Mouse (Mus musculus) left cerebral cortex, postnatal 14 days (tissue): ENCODE data around the gene Fam221b. TPM values are rescaled to one million over a fixed set of nuclear protein-coding genes. Genes with fewer than 3 reads are reported as not detected.

ENCODE experiments used
- DNase-seq, 2 experiments: peaks; one replicate each; pipeline ENCODE4 v3.0.0; 2021 to 2022; ENCODE audit warnings: low spot score in 2 of 2, mixed read lengths in 1 of 2
- intact Hi-C: fragments of 180-260 bp; cut with DNase I; formaldehyde crosslinking; loops from one replicate; pipeline ENCODE4 v1.15.1; 2025
- microRNA-seq, 2 experiments: library from miRNA; unstranded; fragments of <30 nt; microRNA quantifications; one replicate each; pipeline ENCODE4 v1.2.0; 2022
- total RNA-seq, 2 experiments: library from RNA; stranded (reverse); gene quantifications; 2 replicates each; pipeline ENCODE4 v1.2.3; 2021

Gene Fam221b
- total RNA-seq, 2 experiments from 2014 or later = 1.3 to 1.8 TPM

DNA sequence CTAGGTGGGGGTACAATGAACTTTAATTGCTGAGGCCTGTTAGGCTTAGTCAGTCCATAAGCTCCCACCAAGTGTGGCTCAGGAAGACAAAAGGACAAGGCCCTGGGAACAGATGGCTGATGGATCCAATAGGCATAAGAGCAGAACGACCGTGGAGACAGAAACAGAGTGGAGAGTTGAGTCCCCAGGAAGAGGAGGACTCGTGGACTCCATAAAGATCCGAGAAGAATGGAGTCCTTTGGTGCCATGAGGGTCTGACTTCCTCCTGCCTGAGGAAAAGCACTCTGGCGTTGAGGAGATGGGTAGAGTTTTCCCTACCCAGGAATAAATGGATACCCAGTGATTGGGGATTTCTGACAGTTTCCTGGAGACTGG, 38.3 kb downstream of the Fam221b start:
- intact Hi-C loops = loop anchor here (1.0 kb wide), 2 partner anchors 36 to 82 kb away; no protein-coding TSS in a partner anchor
- no peak for DNase-seq

DNA sequence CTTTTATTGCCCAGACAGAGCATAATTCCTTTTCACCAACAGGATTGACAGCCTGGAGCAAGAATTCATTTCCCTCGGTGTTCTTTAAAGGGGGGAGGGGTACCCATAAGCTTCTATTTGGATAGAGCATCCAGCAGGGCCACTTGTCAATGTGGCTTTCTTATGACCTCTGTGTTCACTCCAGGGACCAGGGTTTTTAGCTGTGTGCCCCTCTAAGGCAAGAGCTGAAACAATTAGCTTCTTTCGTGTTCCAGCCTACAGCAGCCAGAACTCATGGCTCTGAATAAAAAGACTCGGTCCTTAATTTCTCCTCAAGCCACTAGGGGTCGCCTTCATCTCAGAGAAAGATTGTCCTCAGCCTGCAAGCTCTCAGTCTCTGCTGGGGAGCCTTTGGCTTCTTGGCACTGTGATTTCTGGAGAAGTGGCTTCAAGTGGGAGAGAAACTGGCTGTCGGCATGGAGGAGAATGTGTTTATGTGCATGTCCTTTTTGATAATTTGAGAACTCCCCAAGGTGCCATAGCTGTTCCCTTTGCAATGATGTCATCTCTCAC, 38.8 kb downstream of the Fam221b start:
- intact Hi-C loops = loop anchor here (1.0 kb wide), 2 partner anchors 36 to 82 kb away; no protein-coding TSS in a partner anchor
- peak; percentile 91 to 94 for DNase-seq

DNA sequence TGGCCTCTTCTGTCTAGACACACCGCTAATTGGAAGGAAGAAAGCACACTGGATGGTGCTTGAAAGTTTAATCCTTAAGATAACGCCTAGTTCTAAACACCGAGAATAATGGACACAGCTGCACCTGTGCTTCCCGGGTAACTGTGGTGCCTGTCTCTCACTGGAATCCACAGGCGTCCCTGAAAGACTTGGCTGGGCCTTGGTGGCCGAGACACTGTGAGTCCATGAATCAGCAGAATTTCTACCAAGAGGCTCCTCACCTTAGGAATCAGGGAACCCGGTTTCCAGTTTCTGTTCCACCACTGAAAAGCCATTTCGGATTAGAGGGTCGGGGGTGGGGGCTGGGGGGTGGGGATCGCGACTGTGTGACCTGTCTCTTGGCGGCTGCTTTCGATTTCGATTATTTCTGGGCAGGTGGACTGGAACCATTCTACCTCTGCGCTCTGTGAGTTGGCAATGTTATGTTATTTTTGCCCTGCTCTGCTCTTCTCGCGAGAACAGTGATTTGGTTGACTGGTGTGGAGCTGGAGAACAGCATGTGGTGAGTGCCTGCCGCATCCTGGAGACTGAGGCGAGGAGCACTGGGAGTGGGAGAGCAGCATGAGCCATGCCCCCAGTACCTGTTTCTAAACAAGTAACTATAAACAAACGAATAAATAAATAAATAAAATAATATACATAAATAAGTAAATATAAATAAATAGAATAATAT, 39.7 kb downstream of the Fam221b start:
- peak in 1 of 2 experiments; percentile 35 for DNase-seq
- intact Hi-C loops = no loop called here

DNA sequence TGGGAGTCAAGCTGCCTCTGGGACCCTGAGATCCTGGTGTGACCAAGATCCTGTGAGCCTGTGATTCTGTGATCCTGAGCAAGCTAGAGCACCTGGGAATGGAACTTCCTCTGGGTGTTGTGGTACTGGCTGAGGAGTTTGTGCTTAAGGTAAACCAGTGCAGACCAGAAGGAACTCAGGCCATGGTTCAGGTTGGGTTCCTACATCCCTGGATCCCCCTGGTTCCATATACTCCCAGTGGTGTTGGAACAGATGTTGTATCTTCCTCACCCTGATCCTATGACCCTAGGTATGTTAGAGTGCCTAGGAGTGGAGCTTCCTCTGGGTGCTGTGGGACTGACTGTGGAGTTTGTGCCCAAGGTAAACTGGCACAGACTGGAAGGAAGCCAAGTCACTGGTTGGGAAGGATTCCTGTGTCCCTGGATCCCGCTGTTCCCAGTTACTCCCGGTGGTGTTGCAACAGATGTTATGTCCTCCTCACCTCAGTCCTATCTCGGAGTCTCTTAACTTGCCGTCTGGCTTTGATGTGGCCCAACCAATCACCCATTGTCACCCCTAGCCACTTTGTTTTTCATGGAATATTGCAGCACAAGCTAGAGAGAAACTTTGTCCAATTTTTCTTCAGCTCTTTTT, 48.7 kb downstream of the Fam221b start:
- no peak for DNase-seq
- intact Hi-C loops = no loop called here

DNA sequence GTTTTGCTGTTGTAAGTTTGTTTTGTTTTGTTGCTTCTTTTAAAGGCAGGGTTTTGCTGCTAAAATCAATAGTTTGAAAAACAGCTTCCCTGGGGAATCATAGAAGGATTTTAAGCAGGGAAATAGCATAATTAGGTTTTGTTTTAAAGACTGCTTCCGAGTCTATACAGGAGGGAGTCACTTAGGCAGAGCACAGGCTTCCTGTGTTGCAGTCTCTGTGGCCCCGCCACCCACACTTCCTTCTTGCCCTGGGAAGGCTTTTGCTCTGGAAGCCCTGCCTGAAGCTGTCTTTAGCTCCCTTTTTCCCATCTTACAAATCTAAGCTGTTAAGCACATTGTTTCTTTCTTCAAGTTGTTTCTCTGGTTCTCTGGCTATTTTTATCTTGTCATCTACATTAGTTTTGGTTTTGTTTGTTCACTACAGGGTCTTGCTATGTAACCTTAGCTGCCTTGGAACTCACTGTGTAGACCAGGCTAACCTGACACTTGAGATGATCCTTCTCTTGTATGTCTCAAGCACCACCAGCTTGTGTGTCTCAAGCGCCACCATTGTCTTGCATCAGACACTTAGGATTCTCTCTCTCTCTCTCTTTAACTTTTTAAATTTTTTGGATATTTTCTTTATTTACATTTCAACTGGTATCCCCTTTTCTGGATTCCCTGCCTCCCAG, 55.8 kb downstream of the Fam221b start:
- intact Hi-C loops = no loop called here

DNA sequence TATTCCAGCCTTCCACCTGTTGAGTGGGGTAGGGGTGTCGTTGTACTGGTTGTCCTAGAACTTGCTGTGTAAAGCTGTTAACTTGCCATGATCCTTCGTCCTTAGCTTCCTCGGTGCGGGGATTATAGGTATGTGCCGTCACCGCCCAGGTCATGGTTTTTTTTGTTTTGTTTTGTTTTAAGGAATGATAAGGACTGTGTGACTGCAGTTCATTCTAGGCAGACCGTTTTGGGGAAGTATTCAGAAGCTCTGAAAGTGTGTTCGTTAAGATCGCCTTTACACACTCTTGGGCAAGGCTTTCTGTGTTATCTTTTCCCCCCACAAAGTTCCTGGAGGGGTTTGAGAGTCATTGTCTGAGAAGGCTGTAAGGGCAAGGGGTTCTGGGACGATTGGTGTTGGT, 56.4 kb downstream of the Fam221b start:
- intact Hi-C loops = no loop called here
- no peak for DNase-seq

More for the DNA sequence above, 55.8 kb downstream of the Fam221b start:
- no peak for DNase-seq

Small RNA genes lying within 50 kb of the gene (microRNA-seq; reads per million reads assigned to microRNA genes)
- gene Gm25262 = 0 to 1.0 reads per million in 2 experiments

Other genes with a start within 250 kb of the Fam221b start
- under 1 TPM; 0.33 to 0.74 TPM for gene Fam166b, start 240.0 kb downstream of the Fam221b start, total RNA-seq
- gene Tesk1, start 227.2 kb downstream of the Fam221b start, total RNA-seq = 10 to 100 TPM; 63.7 to 69.4 TPM
- gene Cd72, start 214.5 kb downstream of the Fam221b start, total RNA-seq = under 1 TPM in 1 of 2 experiments, not detected in 1; 0.36 TPM
- not detected for gene Sit1, start 185.4 kb downstream of the Fam221b start, total RNA-seq
- 10 to 100 TPM; 23.0 to 29.0 TPM for gene Ccdc107, start 176.2 kb downstream of the Fam221b start, total RNA-seq
- gene Arhgef39, start 169.4 kb downstream of the Fam221b start, total RNA-seq = 1 to 10 TPM; 1.4 to 2.1 TPM
- under 1 TPM; 0.27 to 0.44 TPM for gene Car9, start 162.2 kb downstream of the Fam221b start, total RNA-seq
- 1 to 10 TPM; 6.0 to 7.6 TPM for gene Tpm2, start 145.4 kb downstream of the Fam221b start, total RNA-seq
- 10 to 100 TPM; 68.9 to 69.2 TPM for gene Creb3, start 106.8 kb downstream of the Fam221b start, total RNA-seq
- gene Tln1, start 106.5 kb downstream of the Fam221b start, total RNA-seq = 10 to 100 TPM; 53.6 to 60.4 TPM
- 10 to 100 TPM; 47.7 to 56.3 TPM for gene Rgp1, start 90.4 kb downstream of the Fam221b start, total RNA-seq
- 10 to 100 TPM; 67.8 to 71.5 TPM for gene Gba2, start 90.3 kb downstream of the Fam221b start, total RNA-seq
- not detected for gene Msmp, start 84.7 kb downstream of the Fam221b start, total RNA-seq
- 10 to 100 TPM; 38.5 to 43.3 TPM for gene Npr2, start 37.2 kb downstream of the Fam221b start, total RNA-seq
- under 1 TPM; 0.68 to 0.75 TPM for gene Spag8, start 15.6 kb downstream of the Fam221b start, total RNA-seq
- gene Hint2, start 12.7 kb downstream of the Fam221b start, total RNA-seq = 10 to 100 TPM; 32.7 to 36.7 TPM
- gene Tmem8b, start 174 bp downstream of the Fam221b start, total RNA-seq = 10 to 100 TPM; 66.6 to 75.5 TPM
- not detected for gene Olfr70, start 31.7 kb upstream of the Fam221b start, total RNA-seq
- not detected for gene Olfr71, start 41.1 kb upstream of the Fam221b start, total RNA-seq
- under 1 TPM; 0.64 to 0.68 TPM for gene Hrct1, start 58.0 kb upstream of the Fam221b start, total RNA-seq
- under 1 TPM; 0.48 to 0.53 TPM for gene Spaar, start 60.9 kb upstream of the Fam221b start, total RNA-seq
- not detected for gene Olfr159, start 101.9 kb upstream of the Fam221b start, total RNA-seq
- gene Olfr156, start 154.8 kb upstream of the Fam221b start, total RNA-seq = not detected
- not detected for gene Olfr157, start 171.1 kb upstream of the Fam221b start, total RNA-seq
- gene Olfr155, start 182.4 kb upstream of the Fam221b start, total RNA-seq = not detected
- gene Reck, start 206.4 kb upstream of the Fam221b start, total RNA-seq = 1 to 10 TPM; 5.6 to 7.3 TPM